In genomic region chr2:101553851-101554250, GRCm38 (mm10) we compare ENCODE assay signal across 22 mouse cellular contexts.
DNase-seq lines count a peak whose midpoint lies in the region.
"Had no signal": no experiment of that assay in that cellular context is flagged by ENCODE, and none has a peak within 500 bp of the region (broad histone marks: within the 10 kb centered on the region; RNA-seq: fewer than 3 reads in every experiment).

No protein-coding gene starts in this region.

- H3K27me3 ChIP-seq in heart, embryonic 10.5 days (ENCODE audit: insufficient read depth, poor library complexity, severe bottlenecking), result no peaks in the 10 kb centered on the region
- H3K27me3 ChIP-seq: embryonic facial prominence, embryonic 13.5 days; embryonic facial prominence, embryonic 15.5 days; forebrain, embryonic 12.5 days had no signal

- no peaks in the 10 kb centered on the region for H3K4me1 ChIP-seq in heart, embryonic 10.5 days
- H3K4me1 ChIP-seq: embryonic facial prominence, embryonic 13.5 days; embryonic facial prominence, embryonic 15.5 days; forebrain, embryonic 10.5 days; forebrain, embryonic 12.5 days had no signal

- H3K4me3 ChIP-seq in heart, embryonic 10.5 days, result no peak overlapping the region
- H3K4me3 ChIP-seq: embryonic facial prominence, embryonic 13.5 days; embryonic facial prominence, embryonic 15.5 days; erythroblast, embryonic 14.5 days; forebrain, embryonic 10.5 days; forebrain, embryonic 12.5 days had no signal

- no peaks in the 10 kb centered on the region for H3K36me3 ChIP-seq in heart, embryonic 10.5 days
- H3K36me3 ChIP-seq: embryonic facial prominence, embryonic 13.5 days; embryonic facial prominence, embryonic 15.5 days; forebrain, embryonic 10.5 days; forebrain, embryonic 12.5 days; G1E had no signal

- intact Hi-C loops in heart, postnatal 14 days (cut with DNase I), result no loop called here

- WGBS in heart, embryonic 10.5 days, result 80% methylated on average over 5 of the region's 5 CpGs

- H3K9me3 ChIP-seq in heart, embryonic 10.5 days, result no peaks in the 10 kb centered on the region
- H3K9me3 ChIP-seq: embryonic facial prominence, embryonic 13.5 days; embryonic facial prominence, embryonic 15.5 days; forebrain, embryonic 10.5 days; forebrain, embryonic 12.5 days; G1E had no signal

- DNase-seq in heart, embryonic 10.5 days (ENCODE audit: low spot score), result peak; percentile 14
- DNase-seq in heart, postnatal 14 days, result no peak
- DNase-seq in Muller cell, postnatal 12 days (ENCODE audit: inconsistent ontology term), result peak; percentile 36
- peak; percentile 69 for DNase-seq in retina, postnatal 1 day
- no peak for DNase-seq in ovary, postnatal 10 days (ENCODE audit: low spot score)
- DNase-seq: adrenal gland, adult 2 months; adrenal gland, postnatal 10 days; adrenal gland, postnatal 25 days; B cell, adult 2 months; cerebellum, adult 11 months; cerebellum, adult 18-20 months; cerebellum, adult 8-10 months; cerebellum, adult 9-11 months; cerebellum, postnatal 14 days; cerebellum, postnatal 36 days; embryo, embryonic 11 days had no signal

- no peak overlapping the region for H3K27ac ChIP-seq in heart, embryonic 10.5 days
- H3K27ac ChIP-seq: embryonic facial prominence, embryonic 13.5 days; embryonic facial prominence, embryonic 15.5 days; forebrain, embryonic 10.5 days; forebrain, embryonic 12.5 days had no signal

Comparison
In these comparisons a context has a peak if more than half of its experiments do, and no peak if none do; other contexts are left out.
1. DNase-seq: peak in heart, embryonic 10.5 days (single experiment), Muller cell, postnatal 12 days (single experiment) and retina, postnatal 1 day (single experiment); none in heart, postnatal 14 days (0 of 2) and ovary, postnatal 10 days (single experiment).